Mouse (Mus musculus): ENCODE data around the gene Trappc1.

Trappc1 gene

GRCm38 (mm10) chr11:69369215-69369989 is 45.6 kb downstream of the Trappc1 start, which contains the start of gene Chd3:
Gene Chd3, minus strand, starts transcription at chr11:69369406.
- Histone ChIP-seq H3K4me1 (replicated peaks; ENCODE audit: low read depth, low read length) (peaks cover 70% of the 10 kb centered on the region), H3K9me3 (ENCODE audit: low read length) (no peaks in the 10 kb centered on the region), H3K27me3 (ENCODE audit: insufficient read depth, low read length) (peaks cover 68% of the 10 kb centered on the region), H3K36me3 (ENCODE audit: insufficient read depth, low read length) (no peaks in the 10 kb centered on the region), H3K4me3 (replicated peaks; ENCODE audit: low read length) (peak within 1 kb of the TSS; percentile 81)
- TF ChIP-seq CTCF (conservative IDR thresholded peaks at IDR 0.05; ENCODE audit: low read length) (no peak), NANOG (IDR thresholded peaks at IDR 0.05; ENCODE audit: borderline replicate concordance, low read length) (no peak)

GRCm38 (mm10) chr11:69369990-69370816 is 46.4 kb downstream of the Trappc1 start:
- Histone ChIP-seq H3K4me3 (replicated peaks; ENCODE audit: low read length) (no peak overlapping the region), H3K4me1 (replicated peaks; ENCODE audit: low read depth, low read length) (peaks cover 62% of the 10 kb centered on the region), H3K27me3 (ENCODE audit: insufficient read depth, low read length) (peaks cover 61% of the 10 kb centered on the region), H3K9me3 (ENCODE audit: low read length) (no peaks in the 10 kb centered on the region), H3K36me3 (ENCODE audit: insufficient read depth, low read length) (no peaks in the 10 kb centered on the region)
- no peak for TF ChIP-seq NANOG (IDR thresholded peaks at IDR 0.05; ENCODE audit: borderline replicate concordance, low read length)
- no peak for TF ChIP-seq CTCF (conservative IDR thresholded peaks at IDR 0.05; ENCODE audit: low read length)
- TF ChIP-seq POU5F1 (IDR thresholded peaks at IDR 0.05; ENCODE audit: borderline replicate concordance, low read length), result no peak

GRCm38 (mm10) chr11:69370817-69371215 is 47.0 kb downstream of the Trappc1 start:
- H3K4me1 ChIP-seq (replicated peaks; ENCODE audit: low read depth, low read length), result peaks cover 56% of the 10 kb centered on the region
- H3K36me3 ChIP-seq (ENCODE audit: insufficient read depth, low read length), result no peaks in the 10 kb centered on the region
- no peak overlapping the region; the same call in 1 of the 2 replicates for H3K4me3 ChIP-seq (replicated peaks; ENCODE audit: low read length)
- H3K9me3 ChIP-seq (ENCODE audit: low read length), result no peaks in the 10 kb centered on the region
- H3K27me3 ChIP-seq (ENCODE audit: insufficient read depth, low read length), result peaks cover 55% of the 10 kb centered on the region
- TF ChIP-seq NANOG (IDR thresholded peaks at IDR 0.05; ENCODE audit: borderline replicate concordance, low read length) (no peak), CTCF (conservative IDR thresholded peaks at IDR 0.05; ENCODE audit: low read length) (no peak), POU5F1 (IDR thresholded peaks at IDR 0.05; ENCODE audit: borderline replicate concordance, low read length) (no peak)

GRCm38 (mm10) chr11:69371601-69372000 is 47.8 kb downstream of the Trappc1 start:
- Histone ChIP-seq H3K4me1 (replicated peaks; ENCODE audit: low read depth, low read length) (peaks cover 48% of the 10 kb centered on the region), H3K4me3 (replicated peaks; ENCODE audit: low read length) (no peak overlapping the region), H3K9me3 (ENCODE audit: low read length) (no peaks in the 10 kb centered on the region), H3K27me3 (ENCODE audit: insufficient read depth, low read length) (peaks cover 49% of the 10 kb centered on the region), H3K36me3 (ENCODE audit: insufficient read depth, low read length) (no peaks in the 10 kb centered on the region)
- TF ChIP-seq CTCF (conservative IDR thresholded peaks at IDR 0.05; ENCODE audit: low read length) (no peak), POU5F1 (IDR thresholded peaks at IDR 0.05; ENCODE audit: borderline replicate concordance, low read length) (no peak), NANOG (IDR thresholded peaks at IDR 0.05; ENCODE audit: borderline replicate concordance, low read length) (no peak)

DNA sequence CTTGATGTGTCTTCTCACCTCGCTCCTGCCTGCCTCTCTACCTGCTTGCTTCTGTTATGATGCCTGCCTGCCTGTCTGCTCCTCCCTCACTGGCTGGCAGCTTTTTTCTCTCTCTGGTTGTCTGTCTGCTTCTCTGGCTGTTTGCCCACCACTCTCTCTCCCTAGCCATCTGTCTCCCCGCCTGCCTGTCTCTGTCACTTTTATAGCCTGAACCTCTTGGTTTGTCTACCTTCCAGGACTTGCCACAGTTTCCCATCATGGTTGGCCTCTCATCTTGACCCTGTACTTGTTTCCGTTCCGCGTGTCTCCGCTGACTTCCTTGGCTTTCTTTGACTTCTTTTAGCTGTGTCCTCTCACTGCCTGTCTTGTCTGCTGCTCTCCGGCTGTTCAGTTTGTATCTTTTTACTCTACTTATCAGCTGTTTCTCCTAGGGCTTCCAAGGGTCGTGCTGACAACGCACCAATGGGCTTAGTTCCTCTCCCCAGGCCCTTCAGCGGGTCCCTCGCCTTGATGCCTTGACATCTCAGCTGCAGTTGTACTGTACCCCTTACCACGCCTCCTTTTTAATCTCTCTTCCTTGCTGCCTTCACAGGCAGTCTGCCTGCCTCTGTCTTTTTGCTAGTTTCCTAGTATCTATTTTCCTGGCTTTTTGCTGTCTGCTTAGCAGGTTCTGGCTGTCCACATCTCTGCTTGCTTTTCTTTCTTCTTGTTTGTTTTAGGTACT is 48.4 kb downstream of the Trappc1 start:
- Histone ChIP-seq H3K9me3 (ENCODE audit: low read length) (no peaks in the 10 kb centered on the region), H3K4me1 (replicated peaks; ENCODE audit: low read depth, low read length) (peaks cover 42% of the 10 kb centered on the region), H3K27me3 (ENCODE audit: insufficient read depth, low read length) (peaks cover 43% of the 10 kb centered on the region), H3K4me3 (replicated peaks; ENCODE audit: low read length) (0 out of 2 replicates have a peak overlapping the region, but pooled peaks have one; percentile 3), H3K36me3 (ENCODE audit: insufficient read depth, low read length) (no peaks in the 10 kb centered on the region)
- TF ChIP-seq CTCF (conservative IDR thresholded peaks at IDR 0.05; ENCODE audit: low read length) (no peak), POU5F1 (IDR thresholded peaks at IDR 0.05; ENCODE audit: borderline replicate concordance, low read length) (no peak), NANOG (IDR thresholded peaks at IDR 0.05; ENCODE audit: borderline replicate concordance, low read length) (no peak)

- Histone ChIP-seq H3K4me3 (replicated peaks; ENCODE audit: low read length) (no peak overlapping the region), H3K4me1 (replicated peaks; ENCODE audit: low read depth, low read length) (peaks cover 37% of the 10 kb centered on the region), H3K27me3 (ENCODE audit: insufficient read depth, low read length) (peaks cover 38% of the 10 kb centered on the region), H3K9me3 (ENCODE audit: low read length) (no peaks in the 10 kb centered on the region), H3K36me3 (ENCODE audit: insufficient read depth, low read length) (no peaks in the 10 kb centered on the region)
- TF ChIP-seq POU5F1 (IDR thresholded peaks at IDR 0.05; ENCODE audit: borderline replicate concordance, low read length), result no peak
- TF ChIP-seq CTCF (conservative IDR thresholded peaks at IDR 0.05; ENCODE audit: low read length), result peak; percentile 71
These were observed 49.0 kb downstream of the Trappc1 start for GRCm38 (mm10) chr11:69372780-69373170.

DNA sequence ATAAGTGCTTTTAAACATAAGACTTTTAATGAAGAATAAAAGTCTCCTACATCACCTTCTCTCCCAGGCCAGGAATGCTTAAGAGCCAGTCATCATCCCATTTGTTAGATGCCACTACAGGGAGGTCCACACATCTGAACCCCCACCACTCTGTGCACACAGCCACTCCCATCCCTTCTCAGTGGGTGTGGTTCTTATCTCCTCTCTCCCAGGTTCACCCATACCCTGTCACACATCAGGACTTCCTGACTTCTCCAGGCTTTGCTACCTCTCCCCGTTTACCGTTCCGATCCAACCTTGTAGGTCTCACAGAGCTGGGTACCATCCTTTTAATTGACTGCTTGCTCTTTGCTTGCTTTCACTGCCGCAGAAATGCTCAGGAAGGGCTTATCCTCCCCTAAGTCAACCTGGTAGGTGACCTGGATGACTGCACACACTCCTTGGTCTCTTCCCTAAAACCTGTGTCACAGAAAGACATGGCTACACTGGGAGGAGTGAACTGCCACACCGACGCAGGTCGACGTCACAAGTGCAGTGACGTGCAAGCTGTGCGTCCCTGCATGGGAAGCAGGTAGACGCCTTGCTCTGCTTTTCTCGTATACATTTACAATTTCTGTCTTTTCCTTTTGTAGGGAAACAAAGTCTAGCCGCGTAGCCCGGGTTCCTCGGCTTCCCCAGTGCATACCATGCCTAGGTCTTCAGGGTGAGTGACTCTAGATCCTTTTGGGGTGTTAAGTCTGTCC is 49.6 kb downstream of the Trappc1 start:
- no peak for TF ChIP-seq NANOG (IDR thresholded peaks at IDR 0.05; ENCODE audit: borderline replicate concordance, low read length)
- no peak for TF ChIP-seq POU5F1 (IDR thresholded peaks at IDR 0.05; ENCODE audit: borderline replicate concordance, low read length)
- TF ChIP-seq CTCF (conservative IDR thresholded peaks at IDR 0.05; ENCODE audit: low read length), result no peak
- Histone ChIP-seq H3K27me3 (ENCODE audit: insufficient read depth, low read length) (peaks cover 32% of the 10 kb centered on the region), H3K4me3 (replicated peaks; ENCODE audit: low read length) (peak overlapping the region; percentile 32; the same call in 1 of the 2 replicates), H3K36me3 (ENCODE audit: insufficient read depth, low read length) (no peaks in the 10 kb centered on the region), H3K4me1 (replicated peaks; ENCODE audit: low read depth, low read length) (peaks cover 31% of the 10 kb centered on the region), H3K9me3 (ENCODE audit: low read length) (no peaks in the 10 kb centered on the region)
